Mouse (Mus musculus) telencephalon, adult 2 months (tissue): ENCODE data around the gene Bag5.

Source experiments
- DNase-seq: peaks from one replicate; pipeline ENCODE4 v3.0.0-alpha.2; 2011; ENCODE audit warnings: low read depth, low spot score

Bag5 gene

GRCm38 (mm10) chr12:111698346-111698913 lies 14.6 kb downstream of the Bag5 start:
- DNase-seq, result no peak

GRCm38 (mm10) chr12:111697708-111698107 lies 15.3 kb downstream of the Bag5 start:
- no peak for DNase-seq

GRCm38 (mm10) chr12:111696239-111696638 lies 16.8 kb downstream of the Bag5 start:
- no peak for DNase-seq

- no peak for DNase-seq
Observed at GRCm38 (mm10) chr12:111694880-111695804, 17.9 kb downstream of the Bag5 start.

- no peak for DNase-seq
Observed at GRCm38 (mm10) chr12:111694271-111694781, 18.7 kb downstream of the Bag5 start.

- peak; percentile 81 for DNase-seq
Observed at GRCm38 (mm10) chr12:111693341-111694270, 19.5 kb downstream of the Bag5 start.

- DNase-seq, result no peak
Observed at GRCm38 (mm10) chr12:111692899-111693298, 20.2 kb downstream of the Bag5 start.

GRCm38 (mm10) chr12:111691346-111691872 lies 21.6 kb downstream of the Bag5 start:
- DNase-seq, result no peak

- DNase-seq, result no peak
Observed at GRCm38 (mm10) chr12:111689426-111689825, 23.6 kb downstream of the Bag5 start.

- DNase-seq, result no peak
Observed at GRCm38 (mm10) chr12:111688069-111688428, 25.0 kb downstream of the Bag5 start.

- DNase-seq, result no peak
Observed at GRCm38 (mm10) chr12:111687350-111688068, 25.5 kb downstream of the Bag5 start.

GRCm38 (mm10) chr12:111686390-111686789 lies 26.7 kb downstream of the Bag5 start:
- DNase-seq, result no peak

- DNase-seq, result no peak
Observed at GRCm38 (mm10) chr12:111682806-111683205, 30.3 kb downstream of the Bag5 start.

GRCm38 (mm10) chr12:111682003-111682402 lies 31.1 kb downstream of the Bag5 start:
- DNase-seq, result peak; percentile 79

- DNase-seq, result no peak
Observed at GRCm38 (mm10) chr12:111681305-111681704, 31.8 kb downstream of the Bag5 start.

- DNase-seq, result no peak
Observed at GRCm38 (mm10) chr12:111680661-111681060, 32.4 kb downstream of the Bag5 start.

- DNase-seq, result no peak
Observed at GRCm38 (mm10) chr12:111678997-111679396, 34.1 kb downstream of the Bag5 start.

- no peak for DNase-seq
Observed at GRCm38 (mm10) chr12:111678670-111678933, 34.5 kb downstream of the Bag5 start.

- DNase-seq, result peak; percentile 89
Observed at GRCm38 (mm10) chr12:111677882-111678669, 35.0 kb downstream of the Bag5 start, which contains the start of gene Trmt61a. Trmt61a (plus strand) TSS chr12:111678105.

GRCm38 (mm10) chr12:111677421-111677820 lies 35.6 kb downstream of the Bag5 start:
- no peak for DNase-seq
